Mouse (Mus musculus): ENCODE data around the gene Zw10.

DNA sequence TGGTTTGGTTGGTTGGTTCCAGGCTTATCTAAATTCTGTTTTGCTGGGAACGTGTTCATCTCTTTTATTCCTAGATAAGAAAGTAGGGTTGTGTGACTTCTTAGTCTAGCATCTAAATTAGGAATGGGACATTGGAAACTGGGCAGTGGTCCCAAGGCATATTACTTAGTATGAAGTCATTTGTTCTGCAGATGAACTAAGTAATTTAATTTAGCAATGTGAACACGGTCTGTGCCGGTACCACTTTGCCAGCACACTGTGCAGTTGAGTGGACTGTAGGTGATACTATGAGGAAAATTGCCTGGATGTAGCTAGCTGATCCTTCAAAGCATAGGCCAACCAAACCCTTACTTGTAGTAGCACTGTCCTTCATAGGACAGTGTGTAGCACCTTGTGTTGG, 21.4 kb downstream of the Zw10 start:
- TF ChIP-seq POLR2A (IDR thresholded peaks at IDR 0.05; ENCODE audit: low read depth, low read length) (no peak), CTCF (IDR thresholded peaks at IDR 0.05; ENCODE audit: extremely low read depth, insufficient read depth, insufficient read length, insufficient replicate concordance) (no peak)
